Mouse (Mus musculus) MEL (cell line): ENCODE results near the gene Emilin1. TPM values are rescaled to one million over a fixed set of nuclear protein-coding genes. Genes with fewer than 3 reads are reported as not detected.

Experiments used
- DNase-seq: peaks from one replicate; pipeline ENCODE4 v3.0.0; 2011; ENCODE audit warnings: low read depth, low spot score
- H3K27ac ChIP-seq: 2 replicates; pipeline ENCODE4 v1.5.1; 2012; ENCODE audit warnings: low read depth, mild to moderate bottlenecking, control low read depth, low read length, moderate library complexity; ENCODE audit not compliant: control insufficient read depth
- H3K27me3 ChIP-seq, 2 experiments: fragments of 150-350 bp in 1 of 2; sonication (generic) in 1 of 2; 2 replicates each; pipeline ENCODE4 v1.6.1; 2012; ENCODE audit warnings: low read length in 2 of 2, mild to moderate bottlenecking in 2 of 2, improper control_type of control experiment in 1 of 2, moderate library complexity in 1 of 2; ENCODE audit not compliant: insufficient read depth in 2 of 2, control insufficient read depth in 1 of 2
- H3K36me3 ChIP-seq, 2 experiments: 2 replicates each; pipeline ENCODE4 v1.6.1; 2012 to 2014; ENCODE audit warnings: low read length in 2 of 2, improper control_type of control experiment in 1 of 2, inconsistent platforms in 1 of 2, mild to moderate bottlenecking in 1 of 2; ENCODE audit not compliant: insufficient read depth in 2 of 2, control insufficient read depth in 1 of 2
- H3K4me1 ChIP-seq, 2 experiments: fragments of 150-350 bp in 1 of 2; sonication (generic) in 1 of 2; 2 replicates each; pipeline ENCODE4 v1.6.1; 2012; ENCODE audit warnings: low read length in 2 of 2, improper control_type of control experiment in 1 of 2, mild to moderate bottlenecking in 1 of 2; ENCODE audit not compliant: insufficient read depth in 2 of 2, control insufficient read depth in 1 of 2
- H3K4me3 ChIP-seq, 2 experiments: fragments of 150-350 bp in 1 of 2; sonication (generic) in 1 of 2; 2 replicates each; pipeline ENCODE4 v1.5.1; 2012; ENCODE audit warnings: low read depth in 2 of 2, low read length in 2 of 2, mild to moderate bottlenecking in 2 of 2, moderate library complexity in 2 of 2, control low read depth in 1 of 2, improper control_type of control experiment in 1 of 2; ENCODE audit not compliant: control insufficient read depth in 1 of 2, insufficient read depth in 1 of 2
- H3K79me2 ChIP-seq: 2 replicates; pipeline ENCODE4 v1.6.1; 2012; ENCODE audit warnings: mild to moderate bottlenecking, low read length, moderate library complexity; ENCODE audit not compliant: control insufficient read depth, poor library complexity, insufficient read depth
- H3K9ac ChIP-seq: 2 replicates; pipeline ENCODE4 v1.6.1; 2012; ENCODE audit warnings: low read depth, mild to moderate bottlenecking, control low read depth, low read length, moderate library complexity; ENCODE audit not compliant: control insufficient read depth, poor library complexity, severe bottlenecking
- H3K9me3 ChIP-seq: fragments of 150-350 bp; sonication (generic); replicated peaks from 2 replicates; pipeline ENCODE4 v1.6.1; 2012; ENCODE audit warnings: mild to moderate bottlenecking, low read length, improper control_type of control experiment, moderate library complexity; ENCODE audit not compliant: insufficient read depth
- BHLHE40 ChIP-seq: IDR thresholded peaks from 2 replicates; pipeline ENCODE4 v1.6.1; 2012; ENCODE audit warnings: low read depth, mild to moderate bottlenecking, inconsistent platforms, low read length, improper control_type of control experiment, borderline replicate concordance
- CHD1 ChIP-seq: IDR thresholded peaks from 2 replicates; pipeline ENCODE4 v1.6.1; 2012; ENCODE audit warnings: low read depth, mild to moderate bottlenecking, inconsistent platforms, low read length, improper control_type of control experiment
- CHD2 ChIP-seq: IDR thresholded peaks from 2 replicates; pipeline ENCODE4 v1.6.1; 2011; ENCODE audit warnings: low read length, improper control_type of control experiment
- CTCF ChIP-seq, 3 experiments: IDR thresholded peaks in 2 of 3; conservative IDR thresholded peaks in 1 of 3; 2 replicates each; pipeline ENCODE4 v1.5.1; 2011 to 2012; ENCODE audit warnings: low read length in 3 of 3, low read depth in 2 of 3, mild to moderate bottlenecking in 2 of 3, improper control_type of control experiment in 1 of 3, inconsistent platforms in 1 of 3, mixed read lengths in 1 of 3, moderate library complexity in 1 of 3; ENCODE audit not compliant: control insufficient read depth in 1 of 3, insufficient read depth in 1 of 3, poor library complexity in 1 of 3, severe bottlenecking in 1 of 3
- E2F4 ChIP-seq: IDR thresholded peaks from 2 replicates; pipeline ENCODE4 v1.6.1; 2011; ENCODE audit warnings: low read depth, low read length, improper control_type of control experiment, borderline replicate concordance
- ELF1 ChIP-seq: IDR thresholded peaks from 2 replicates; pipeline ENCODE4 v1.6.1; 2014; ENCODE audit warnings: low read depth, mild to moderate bottlenecking, inconsistent platforms, low read length, improper control_type of control experiment, moderate library complexity
- EP300 ChIP-seq, 2 experiments: IDR thresholded peaks; 2 replicates each; pipeline ENCODE4 v1.6.1; 2011; ENCODE audit warnings: improper control_type of control experiment in 2 of 2, low read length in 2 of 2, low read depth in 1 of 2, mild to moderate bottlenecking in 1 of 2
- GABPA ChIP-seq: IDR thresholded peaks from 2 replicates; pipeline ENCODE4 v1.6.1; 2012; ENCODE audit warnings: low read depth, mild to moderate bottlenecking, inconsistent platforms, low read length, improper control_type of control experiment, moderate library complexity
- GATA1 ChIP-seq: IDR thresholded peaks from 2 replicates; pipeline ENCODE4 v1.6.1; 2011; ENCODE audit warnings: low read depth, low read length, improper control_type of control experiment
- HCFC1 ChIP-seq: IDR thresholded peaks from 2 replicates; pipeline ENCODE4 v1.6.1; 2012; ENCODE audit warnings: low read depth, mild to moderate bottlenecking, inconsistent platforms, low read length, improper control_type of control experiment, moderate library complexity
- JUND ChIP-seq: IDR thresholded peaks from 2 replicates; pipeline ENCODE4 v1.6.1; 2011; ENCODE audit warnings: low read depth, mild to moderate bottlenecking, improper control_type of control experiment, low read length
- MAFK ChIP-seq: IDR thresholded peaks from 2 replicates; pipeline ENCODE4 v1.6.1; 2011; ENCODE audit warnings: low read depth, mild to moderate bottlenecking, low read length, improper control_type of control experiment, borderline replicate concordance
- MAX ChIP-seq: IDR thresholded peaks from 2 replicates; pipeline ENCODE4 v1.6.1; 2011; ENCODE audit warnings: low read length, improper control_type of control experiment
- MAZ ChIP-seq: IDR thresholded peaks from 2 replicates; pipeline ENCODE4 v1.6.1; 2012; ENCODE audit warnings: low read depth, mild to moderate bottlenecking, inconsistent platforms, low read length, improper control_type of control experiment
- MEF2A ChIP-seq: IDR thresholded peaks from 2 replicates; pipeline ENCODE4 v1.6.1; 2014; ENCODE audit warnings: low read depth, mild to moderate bottlenecking, inconsistent platforms, low read length, improper control_type of control experiment; ENCODE audit not compliant: poor library complexity, insufficient replicate concordance, severe bottlenecking; ENCODE audit errors: extremely low read depth
- MXI1 ChIP-seq: IDR thresholded peaks from 2 replicates; pipeline ENCODE4 v1.6.1; 2011; ENCODE audit warnings: mild to moderate bottlenecking, low read depth, low read length, improper control_type of control experiment
- MYB ChIP-seq: IDR thresholded peaks from 2 replicates; pipeline ENCODE4 v1.6.1; 2011; ENCODE audit warnings: mild to moderate bottlenecking, low read depth, low read length, improper control_type of control experiment
- MYC ChIP-seq: IDR thresholded peaks from 2 replicates; pipeline ENCODE4 v1.6.1; 2011; ENCODE audit warnings: low read depth, mild to moderate bottlenecking, low read length, improper control_type of control experiment, moderate library complexity
- NELFE ChIP-seq: IDR thresholded peaks from 2 replicates; pipeline ENCODE4 v1.6.1; 2011; ENCODE audit warnings: low read depth, low read length, improper control_type of control experiment
- NRF1 ChIP-seq: IDR thresholded peaks from 2 replicates; pipeline ENCODE4 v1.6.1; 2014; ENCODE audit warnings: low read depth, mild to moderate bottlenecking, inconsistent platforms, low read length, improper control_type of control experiment, moderate library complexity; ENCODE audit not compliant: poor library complexity, insufficient read depth, severe bottlenecking
- POLR2A ChIP-seq, 2 experiments: IDR thresholded peaks; 2 replicates each; pipeline ENCODE4 v1.6.1; 2011 to 2012; ENCODE audit warnings: low read length in 2 of 2, mild to moderate bottlenecking in 2 of 2, control low read depth in 1 of 2, improper control_type of control experiment in 1 of 2, low read depth in 1 of 2, moderate library complexity in 1 of 2; ENCODE audit not compliant: control insufficient read depth in 1 of 2, insufficient read depth in 1 of 2, poor library complexity in 1 of 2
- POLR2AphosphoS2 ChIP-seq: IDR thresholded peaks from 2 replicates; pipeline ENCODE4 v1.6.1; 2011; ENCODE audit warnings: low read length, improper control_type of control experiment
- POLR2AphosphoS5 ChIP-seq: IDR thresholded peaks from 2 replicates; pipeline ENCODE4 v1.6.1; 2012; ENCODE audit warnings: low read depth, borderline replicate concordance, mild to moderate bottlenecking, inconsistent platforms, low read length, moderate library complexity, mixed read lengths
- RAD21 ChIP-seq: IDR thresholded peaks from 2 replicates; pipeline ENCODE4 v1.6.1; 2011; ENCODE audit warnings: mild to moderate bottlenecking, low read depth, low read length, improper control_type of control experiment
- RCOR1 ChIP-seq: IDR thresholded peaks from 2 replicates; pipeline ENCODE4 v1.6.1; 2012; ENCODE audit warnings: low read depth, mild to moderate bottlenecking, inconsistent platforms, low read length, improper control_type of control experiment
- SIN3A ChIP-seq: IDR thresholded peaks from 2 replicates; pipeline ENCODE4 v1.6.1; 2012; ENCODE audit warnings: low read length, improper control_type of control experiment, inconsistent platforms
- TAL1 ChIP-seq: IDR thresholded peaks from 2 replicates; pipeline ENCODE4 v1.6.1; 2012; ENCODE audit warnings: mild to moderate bottlenecking, inconsistent platforms, low read length, moderate library complexity, mixed read lengths
- TBP ChIP-seq: IDR thresholded peaks from 2 replicates; pipeline ENCODE4 v1.8.0; 2011; ENCODE audit warnings: low read depth, low read length, improper control_type of control experiment
- TCF12 ChIP-seq: IDR thresholded peaks from 2 replicates; pipeline ENCODE4 v1.6.1; 2014; ENCODE audit warnings: low read depth, mild to moderate bottlenecking, inconsistent platforms, low read length, improper control_type of control experiment, moderate library complexity
- UBTF ChIP-seq: IDR thresholded peaks from 2 replicates; pipeline ENCODE4 v1.6.1; 2012; ENCODE audit warnings: low read depth, mild to moderate bottlenecking, inconsistent platforms, low read length, improper control_type of control experiment, moderate library complexity, borderline replicate concordance; ENCODE audit not compliant: insufficient read depth
- USF1 ChIP-seq: IDR thresholded peaks from 2 replicates; pipeline ENCODE4 v1.6.1; 2014; ENCODE audit warnings: low read depth, mild to moderate bottlenecking, inconsistent platforms, low read length, improper control_type of control experiment, moderate library complexity
- USF2 ChIP-seq, 2 experiments: IDR thresholded peaks; 2 replicates each; pipeline ENCODE4 v1.6.1; 2011 to 2012; ENCODE audit warnings: improper control_type of control experiment in 2 of 2, low read length in 2 of 2, borderline replicate concordance in 1 of 2, inconsistent platforms in 1 of 2, low read depth in 1 of 2, mild to moderate bottlenecking in 1 of 2; ENCODE audit not compliant: insufficient read depth in 1 of 2
- ZMIZ1 ChIP-seq: IDR thresholded peaks from 2 replicates; pipeline ENCODE4 v1.6.1; 2012; ENCODE audit warnings: low read depth, mild to moderate bottlenecking, inconsistent platforms, low read length, improper control_type of control experiment, moderate library complexity
- ZNF384 ChIP-seq: IDR thresholded peaks from 2 replicates; pipeline ENCODE4 v1.6.1; 2012; ENCODE audit warnings: low read depth, mild to moderate bottlenecking, inconsistent platforms, low read length, improper control_type of control experiment
- polyA plus RNA-seq, 2 experiments: library from polyadenylated mRNA; stranded (reverse) in 1 of 2; unstranded in 1 of 2; fragments of >175 nt in 1 of 2; fragments of >200 nt in 1 of 2; gene quantifications; 2 replicates each; pipeline versions ENCODE4 v1.2.1 to v1.2.4; 2012; ENCODE audit warnings: low replicate concordance in 2 of 2, low read depth in 1 of 2; ENCODE audit not compliant: insufficient read length in 2 of 2, insufficient read depth in 1 of 2, missing spikeins in 1 of 2
- total RNA-seq: library from RNA; depleted of rRNA; stranded (reverse); fragments of 300-350 nt; gene quantifications from 2 replicates; pipeline ENCODE4 v1.2.3, GENCODE M21; 2012

Gene Emilin1
- total and polyA plus RNA-seq, 3 experiments = 1.3 to 2.0 TPM; not detected in 1

GRCm38 (mm10) chr5:30961545-30962505 lies 48.6 kb downstream of the Emilin1 start:
- DNase-seq = peak; percentile 90
- Histone ChIP-seq H3K4me1 (peaks cover 5 to 32% of the 10 kb centered on the region in 2 experiments), H3K9me3 (no peaks in the 10 kb centered on the region), H3K9ac (peak overlapping the region; percentile 67), H3K79me2 (peaks cover 25% of the 10 kb centered on the region), H3K27ac (peak overlapping the region; percentile 78), H3K27me3 (no peaks in the 10 kb centered on the region), H3K36me3 (peaks cover 4 to 31% of the 10 kb centered on the region in 2 experiments; a peak in 3 of 4 replicates), H3K4me3 (peak overlapping the region; percentile 14 to 47)
- peak in 1 of 2 experiments; percentile 44; a peak in 1 of 4 replicates for TF ChIP-seq POLR2A (IDR thresholded peaks at IDR 0.05; ENCODE audit: control insufficient read depth in 1 of 2, insufficient read depth in 1 of 2, low read depth in 1 of 2, low read length in 2 of 2, poor library complexity in 1 of 2)
- 0 out of 2 replicates have a peak, but pooled peaks have one; percentile 19 for TF ChIP-seq TCF12
- TF ChIP-seq ZMIZ1 = 0 out of 2 replicates have a peak, but pooled peaks have one; percentile 19
- peak in 1 of 2 experiments; percentile 44 for TF ChIP-seq EP300 (IDR thresholded peaks at IDR 0.05; ENCODE audit: low read depth in 1 of 2, low read length in 2 of 2)
- TF ChIP-seq CHD2 = no peak
- peak; percentile 75 for TF ChIP-seq TBP
- TF ChIP-seq NRF1 = no peak
- TF ChIP-seq POLR2AphosphoS5 = no peak
- peak; percentile 52; the same call in 1 of the 2 replicates for TF ChIP-seq MXI1
- TF ChIP-seq E2F4 = no peak
- peak; percentile 56 for TF ChIP-seq GATA1
- peak; percentile 84 for TF ChIP-seq SIN3A
- TF ChIP-seq TAL1 = no peak
- no peak for TF ChIP-seq USF2 (IDR thresholded peaks at IDR 0.05; ENCODE audit: borderline replicate concordance in 1 of 2, insufficient read depth in 1 of 2, low read depth in 1 of 2, low read length in 2 of 2)
- no peak for TF ChIP-seq ZNF384
- peak; percentile 36 for TF ChIP-seq NELFE
- no peak for TF ChIP-seq MAFK
- no peak for TF ChIP-seq UBTF
- no peak for TF ChIP-seq CTCF (IDR thresholded peaks at IDR 0.05 in 2 of 3, conservative IDR thresholded peaks at IDR 0.05 in 1 of 3; ENCODE audit: control insufficient read depth in 1 of 3, insufficient read depth in 1 of 3, low read depth in 2 of 3, low read length in 3 of 3, poor library complexity in 1 of 3, severe bottlenecking in 1 of 3)
- TF ChIP-seq MEF2A = no peak
- no peak for TF ChIP-seq POLR2AphosphoS2
- no peak for TF ChIP-seq RAD21
- no peak for TF ChIP-seq MYB
- TF ChIP-seq RCOR1 = peak; percentile 23; the same call in 1 of the 2 replicates
- 0 out of 2 replicates have a peak, but pooled peaks have one; percentile 4 for TF ChIP-seq USF1
- TF ChIP-seq HCFC1 = peak; percentile 64
- peak; percentile 87 for TF ChIP-seq BHLHE40
- TF ChIP-seq MYC = no peak
- 0 out of 2 replicates have a peak, but pooled peaks have one; percentile 7 for TF ChIP-seq JUND
- TF ChIP-seq ELF1 = 0 out of 2 replicates have a peak, but pooled peaks have one; percentile 16
- TF ChIP-seq CHD1 = no peak
- no peak for TF ChIP-seq GABPA
- TF ChIP-seq MAZ = no peak
- TF ChIP-seq MAX = peak; percentile 77
